Mouse (Mus musculus) neural tube, embryonic 14.5 days (tissue): Measurements from ENCODE around the gene Cacna2d2. TPM values are rescaled to one million over a fixed set of nuclear protein-coding genes. Genes with fewer than 3 reads are reported as not detected.

Experiments used
- ATAC-seq: fragments of 200-750 bp; cut with Nextera tagmentation; 2 replicates; pipeline ENCODE4 v1.8.0; 2017; ENCODE audit warnings: low read depth, mild to moderate bottlenecking, moderate TSS enrichment, moderate library complexity
- H3K27ac ChIP-seq: fragments of 300-500 bp; sonication (generic); 2 replicates; pipeline ENCODE4 v1.5.1; 2014; ENCODE audit warnings: low read depth, mild to moderate bottlenecking, control low read depth, low read length, moderate library complexity, mixed read lengths
- H3K27me3 ChIP-seq: fragments of 300-500 bp; sonication (generic); 2 replicates; pipeline ENCODE4 v1.6.1; 2014; ENCODE audit warnings: low read length; ENCODE audit not compliant: control insufficient read depth, insufficient read depth
- H3K36me3 ChIP-seq: fragments of 300-500 bp; sonication (generic); 2 replicates; pipeline ENCODE4 v1.6.1; 2014; ENCODE audit warnings: low read length, mixed read lengths; ENCODE audit not compliant: control insufficient read depth, insufficient read depth
- H3K4me1 ChIP-seq: fragments of 300-500 bp; sonication (generic); 2 replicates; pipeline ENCODE4 v1.6.1; 2014; ENCODE audit warnings: low read length; ENCODE audit not compliant: control insufficient read depth, insufficient read depth
- H3K4me2 ChIP-seq: fragments of 300-500 bp; sonication (generic); 2 replicates; pipeline ENCODE4 v1.6.1; 2014; ENCODE audit warnings: mild to moderate bottlenecking, low read depth, low read length, control low read depth
- H3K4me3 ChIP-seq: fragments of 300-500 bp; sonication (generic); 2 replicates; pipeline ENCODE4 v1.5.1; 2014; ENCODE audit warnings: low read depth, low read length, control low read depth, mixed read lengths
- H3K9ac ChIP-seq: fragments of 300-500 bp; sonication (generic); replicated peaks from 2 replicates; pipeline ENCODE4 v1.6.1; 2014; ENCODE audit warnings: low read depth, mild to moderate bottlenecking, control low read depth, low read length, mixed read lengths
- H3K9me3 ChIP-seq: fragments of 300-500 bp; sonication (generic); 2 replicates; pipeline ENCODE4 v1.6.1; 2016; ENCODE audit warnings: low read length; ENCODE audit not compliant: control insufficient read depth
- WGBS: fragments of 180-500 bp; shearing (Covaris S2); extraction: QIAGEN DNeasy Blood & Tissue Kit; methylation state at CpG from one replicate; pipeline ENCODE4 v1.1.7; 2014; 5-methylcytosine and 5-hydroxymethylcytosine counted together
- polyA plus RNA-seq: library from polyadenylated mRNA; unstranded; fragments of >200 nt; fragmentation: Nextera tagmentation; extraction: Ambion mirVana; gene quantifications from 2 replicates; pipeline ENCODE4 v1.2.1, GENCODE M21; 2014

The Cacna2d2 gene
- polyA plus RNA-seq, 1 experiment from 2014 or later: 10.6 TPM

- H3K9ac ChIP-seq: no peak overlapping the region
- WGBS: 40% methylated on average over 10 of the region's 10 CpGs
- no peak overlapping the region for H3K4me3 ChIP-seq
- H3K9me3 ChIP-seq: no peaks in the 10 kb centered on the region
- no peaks in the 10 kb centered on the region for H3K36me3 ChIP-seq
- no peaks in the 10 kb centered on the region for H3K27me3 ChIP-seq
- H3K27ac ChIP-seq: peak overlapping the region; percentile 7
- peaks cover 80% of the 10 kb centered on the region for H3K4me1 ChIP-seq
- no peak for ATAC-seq
- H3K4me2 ChIP-seq: no peak overlapping the region
Observed at GRCm38 (mm10) chr9:107508266-107508665, 108.9 kb downstream of the Cacna2d2 start.

- H3K27ac ChIP-seq: peak overlapping the region; percentile 71
- H3K9ac ChIP-seq: no peak overlapping the region
- H3K4me2 ChIP-seq: no peak overlapping the region
- ATAC-seq: no peak
- 78% methylated on average over 14 of the region's 14 CpGs for WGBS
- no peaks in the 10 kb centered on the region for H3K27me3 ChIP-seq
- H3K4me1 ChIP-seq: peaks cover 65% of the 10 kb centered on the region
- H3K4me3 ChIP-seq: no peak overlapping the region
- H3K36me3 ChIP-seq: 0 out of 2 replicates have a peak, but pooled peaks cover 3% of the 10 kb centered on the region
- no peaks in the 10 kb centered on the region for H3K9me3 ChIP-seq
Observed at GRCm38 (mm10) chr9:107510384-107511100, 111.1 kb downstream of the Cacna2d2 start.

- 31% methylated on average over 8 of the region's 8 CpGs for WGBS
Observed at GRCm38 (mm10) chr9:107511436-107511835, 112.0 kb downstream of the Cacna2d2 start.

GRCm38 (mm10) chr9:107512326-107512725 is 112.9 kb downstream of the Cacna2d2 start:
- ATAC-seq: no peak
- H3K4me3 ChIP-seq: no peak overlapping the region
- no peak overlapping the region for H3K4me2 ChIP-seq
- no peaks in the 10 kb centered on the region for H3K27me3 ChIP-seq
- H3K27ac ChIP-seq: peak overlapping the region; percentile 71
- H3K4me1 ChIP-seq: peaks cover 47% of the 10 kb centered on the region
- H3K36me3 ChIP-seq: 0 out of 2 replicates have a peak, but pooled peaks cover 3% of the 10 kb centered on the region
- H3K9ac ChIP-seq: no peak overlapping the region
- H3K9me3 ChIP-seq: no peaks in the 10 kb centered on the region
- 49% methylated on average over 16 of the region's 16 CpGs for WGBS

More at GRCm38 (mm10) chr9:107511436-107511835, 112.0 kb downstream of the Cacna2d2 start:
- ATAC-seq: no peak
- Histone ChIP-seq H3K27ac (peak overlapping the region; percentile 71), H3K9ac (no peak overlapping the region), H3K9me3 (no peaks in the 10 kb centered on the region), H3K27me3 (no peaks in the 10 kb centered on the region), H3K4me2 (no peak overlapping the region), H3K36me3 (0 out of 2 replicates have a peak, but pooled peaks cover 3% of the 10 kb centered on the region), H3K4me1 (peaks cover 56% of the 10 kb centered on the region), H3K4me3 (no peak overlapping the region)

GRCm38 (mm10) chr9:107514303-107514955 is 115.0 kb downstream of the Cacna2d2 start:
- 24% methylated on average over 14 of the region's 14 CpGs for WGBS
- no peaks in the 10 kb centered on the region for H3K27me3 ChIP-seq
- no peak overlapping the region for H3K9ac ChIP-seq
- peak; percentile 54 for ATAC-seq
- H3K4me2 ChIP-seq: no peak overlapping the region
- no peak overlapping the region for H3K27ac ChIP-seq
- peaks cover 29% of the 10 kb centered on the region for H3K4me1 ChIP-seq
- no peaks in the 10 kb centered on the region for H3K9me3 ChIP-seq
- no peak overlapping the region for H3K4me3 ChIP-seq
- 0 out of 2 replicates have a peak, but pooled peaks cover 5% of the 10 kb centered on the region for H3K36me3 ChIP-seq

GRCm38 (mm10) chr9:107520331-107520730 is 120.9 kb downstream of the Cacna2d2 start:
- no peak overlapping the region for H3K9ac ChIP-seq
- H3K27me3 ChIP-seq: peaks cover 7% of the 10 kb centered on the region
- H3K4me2 ChIP-seq: no peak overlapping the region
- no peak for ATAC-seq
- H3K36me3 ChIP-seq: 0 out of 2 replicates have a peak, but pooled peaks cover 3% of the 10 kb centered on the region
- no peak overlapping the region for H3K4me3 ChIP-seq
- no peaks in the 10 kb centered on the region for H3K9me3 ChIP-seq
- 33% methylated on average over 6 of the region's 6 CpGs for WGBS
- no peak overlapping the region for H3K27ac ChIP-seq
- peaks cover 7% of the 10 kb centered on the region for H3K4me1 ChIP-seq

- H3K9ac ChIP-seq: no peak overlapping the region
- H3K27ac ChIP-seq: no peak overlapping the region
- ATAC-seq: no peak
Observed at GRCm38 (mm10) chr9:107521190-107521589, 121.8 kb downstream of the Cacna2d2 start.

GRCm38 (mm10) chr9:107521711-107522399 is 122.4 kb downstream of the Cacna2d2 start:
- H3K9ac ChIP-seq: 0 out of 2 replicates have a peak overlapping the region, but pooled peaks have one; percentile 34
- H3K9me3 ChIP-seq: no peaks in the 10 kb centered on the region
- peak; percentile 31; the same call in 1 of the 2 replicates for ATAC-seq
- 0 out of 2 replicates have a peak, but pooled peaks cover 3% of the 10 kb centered on the region for H3K36me3 ChIP-seq
- no peak overlapping the region for H3K4me2 ChIP-seq
- WGBS: 22% methylated on average over 23 of the region's 25 CpGs
- peaks cover 15% of the 10 kb centered on the region for H3K27me3 ChIP-seq
- no peak overlapping the region for H3K4me3 ChIP-seq
- peaks cover 7% of the 10 kb centered on the region for H3K4me1 ChIP-seq
- H3K27ac ChIP-seq: no peak overlapping the region

More at GRCm38 (mm10) chr9:107521190-107521589, 121.8 kb downstream of the Cacna2d2 start:
- H3K9me3 ChIP-seq: no peaks in the 10 kb centered on the region
- 0 out of 2 replicates have a peak, but pooled peaks cover 3% of the 10 kb centered on the region for H3K36me3 ChIP-seq
- peaks cover 15% of the 10 kb centered on the region for H3K27me3 ChIP-seq
- 60% methylated on average over 5 of the region's 5 CpGs for WGBS
- H3K4me2 ChIP-seq: no peak overlapping the region
- no peak overlapping the region for H3K4me3 ChIP-seq
- peaks cover 7% of the 10 kb centered on the region for H3K4me1 ChIP-seq
